Mouse (Mus musculus): ENCODE measurements around the gene Sfmbt2. TPM values are rescaled to one million over a fixed set of nuclear protein-coding genes. Genes with fewer than 3 reads are reported as not detected.

Sfmbt2 gene
- polyA plus RNA-seq, 1 experiment from 2014 or later, result 2.2 TPM

GRCm38 (mm10) chr2:10565491-10565890 lies 195.2 kb downstream of the Sfmbt2 start:
- Histone ChIP-seq H3K9me3 (replicated peaks; ENCODE audit: control insufficient read depth, low read length) (no peaks in the 10 kb centered on the region), H3K4me3 (replicated peaks; ENCODE audit: low read length) (no peak overlapping the region), H3K27ac (ENCODE audit: low read length) (no peak overlapping the region), H3K9ac (ENCODE audit: low read length) (no peak overlapping the region), H3K27me3 (ENCODE audit: control insufficient read depth, insufficient read depth, low read length) (no peaks in the 10 kb centered on the region), H3K4me2 (ENCODE audit: low read depth, low read length) (no peak overlapping the region), H3K36me3 (ENCODE audit: control insufficient read depth, insufficient read depth, low read length) (no peaks in the 10 kb centered on the region), H3K4me1 (ENCODE audit: control insufficient read depth, insufficient read depth, low read length) (no peaks in the 10 kb centered on the region)
- ATAC-seq (ENCODE audit: insufficient read depth, low FRiP score), result no peak
- 80% methylated on average over 3 of the region's 3 CpGs for WGBS

DNA sequence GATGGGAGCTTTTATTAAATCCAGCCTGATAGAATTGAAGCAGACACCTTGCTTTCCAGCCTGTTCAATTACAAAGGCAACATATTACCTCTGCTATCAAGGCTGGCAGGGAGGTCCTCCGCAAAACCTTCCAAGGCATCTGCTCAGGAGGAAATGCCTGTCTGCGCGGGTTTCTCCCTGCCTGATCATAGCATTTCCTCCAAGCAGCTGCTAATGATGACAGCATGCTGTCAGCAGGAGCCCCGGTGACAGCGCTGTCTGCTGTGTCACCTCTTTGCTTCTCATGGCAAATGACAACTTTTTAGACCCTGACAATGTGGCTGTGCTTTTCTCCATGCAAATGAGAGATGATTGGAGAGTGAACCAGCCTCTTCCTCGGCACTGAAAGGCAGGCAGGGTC lies 199.1 kb downstream of the Sfmbt2 start:
- H3K27ac ChIP-seq (ENCODE audit: low read length), result no peak overlapping the region
- no peaks in the 10 kb centered on the region for H3K4me1 ChIP-seq (ENCODE audit: control insufficient read depth, insufficient read depth, low read length)
- no peak overlapping the region for H3K4me3 ChIP-seq (replicated peaks; ENCODE audit: low read length)
- 51% methylated on average over 6 of the region's 6 CpGs for WGBS
- no peaks in the 10 kb centered on the region for H3K9me3 ChIP-seq (replicated peaks; ENCODE audit: control insufficient read depth, low read length)
- ATAC-seq (ENCODE audit: insufficient read depth, low FRiP score), result no peak
- no peak overlapping the region for H3K9ac ChIP-seq (ENCODE audit: low read length)
- H3K4me2 ChIP-seq (ENCODE audit: low read depth, low read length), result no peak overlapping the region
- no peaks in the 10 kb centered on the region for H3K36me3 ChIP-seq (ENCODE audit: control insufficient read depth, insufficient read depth, low read length)
- H3K27me3 ChIP-seq (ENCODE audit: control insufficient read depth, insufficient read depth, low read length), result no peaks in the 10 kb centered on the region

DNA sequence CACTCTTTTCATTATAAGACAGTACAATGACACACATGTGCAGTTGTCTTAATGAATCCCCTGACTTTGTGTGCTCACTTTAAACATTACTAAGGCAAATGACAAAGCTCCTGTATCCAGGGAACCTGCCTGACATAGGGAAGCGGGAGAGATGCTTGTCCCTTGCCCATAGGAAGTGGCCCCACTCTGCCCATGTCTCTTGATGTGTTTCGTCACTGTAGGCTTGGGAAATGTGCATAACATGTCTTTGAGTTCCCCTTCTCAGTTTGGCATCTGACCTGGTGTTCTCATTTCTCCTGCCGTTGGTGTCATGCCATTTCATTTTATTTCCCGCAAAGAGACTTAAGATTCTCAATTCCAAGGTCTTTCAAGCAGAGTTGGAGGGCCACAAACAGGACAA lies 202.0 kb downstream of the Sfmbt2 start:
- 85% methylated on average over 4 of the region's 4 CpGs for WGBS
- Histone ChIP-seq H3K4me3 (replicated peaks; ENCODE audit: low read length) (no peak overlapping the region), H3K27me3 (ENCODE audit: control insufficient read depth, insufficient read depth, low read length) (no peaks in the 10 kb centered on the region)

GRCm38 (mm10) chr2:10575962-10576740 lies 205.8 kb downstream of the Sfmbt2 start:
- no peak overlapping the region for H3K4me2 ChIP-seq (ENCODE audit: low read depth, low read length)
- H3K36me3 ChIP-seq (ENCODE audit: control insufficient read depth, insufficient read depth, low read length), result no peaks in the 10 kb centered on the region
- H3K27me3 ChIP-seq (ENCODE audit: control insufficient read depth, insufficient read depth, low read length), result no peaks in the 10 kb centered on the region
- 70% methylated on average over 3 of the region's 3 CpGs for WGBS
- H3K9me3 ChIP-seq (replicated peaks; ENCODE audit: control insufficient read depth, low read length), result no peaks in the 10 kb centered on the region
- no peak overlapping the region for H3K9ac ChIP-seq (ENCODE audit: low read length)
- H3K4me1 ChIP-seq (ENCODE audit: control insufficient read depth, insufficient read depth, low read length), result no peaks in the 10 kb centered on the region
- H3K4me3 ChIP-seq (replicated peaks; ENCODE audit: low read length), result no peak overlapping the region
- ATAC-seq (ENCODE audit: insufficient read depth, low FRiP score), result no peak
- H3K27ac ChIP-seq (ENCODE audit: low read length), result no peak overlapping the region

More for the DNA sequence above, 202.0 kb downstream of the Sfmbt2 start:
- Histone ChIP-seq H3K9me3 (replicated peaks; ENCODE audit: control insufficient read depth, low read length) (no peaks in the 10 kb centered on the region), H3K4me2 (ENCODE audit: low read depth, low read length) (no peak overlapping the region), H3K4me1 (ENCODE audit: control insufficient read depth, insufficient read depth, low read length) (no peaks in the 10 kb centered on the region), H3K27ac (ENCODE audit: low read length) (no peak overlapping the region), H3K9ac (ENCODE audit: low read length) (no peak overlapping the region), H3K36me3 (ENCODE audit: control insufficient read depth, insufficient read depth, low read length) (no peaks in the 10 kb centered on the region)
- no peak for ATAC-seq (ENCODE audit: insufficient read depth, low FRiP score)

DNA sequence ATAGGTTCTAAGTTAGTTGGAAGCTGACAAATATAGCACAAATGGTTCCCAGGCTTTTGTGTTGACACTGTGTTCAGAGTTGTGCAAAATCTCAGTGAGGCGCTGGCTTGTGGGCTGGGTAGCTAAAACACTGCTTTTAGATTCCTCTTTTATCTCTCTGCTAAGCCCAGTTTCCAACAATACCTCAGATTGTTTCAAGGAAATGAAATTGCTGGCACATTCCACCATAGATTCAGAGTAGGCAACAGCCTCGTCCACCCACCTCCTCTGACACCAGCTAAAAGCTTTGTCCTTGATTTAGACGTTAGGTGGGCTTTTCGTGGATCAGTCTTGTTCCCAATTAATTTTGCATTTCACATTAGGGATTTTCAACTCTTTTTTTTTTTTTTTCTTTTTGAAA lies 212.4 kb downstream of the Sfmbt2 start:
- Histone ChIP-seq H3K27me3 (ENCODE audit: control insufficient read depth, insufficient read depth, low read length) (no peaks in the 10 kb centered on the region), H3K27ac (ENCODE audit: low read length) (no peak overlapping the region), H3K4me1 (ENCODE audit: control insufficient read depth, insufficient read depth, low read length) (no peaks in the 10 kb centered on the region), H3K4me2 (ENCODE audit: low read depth, low read length) (no peak overlapping the region), H3K9ac (ENCODE audit: low read length) (no peak overlapping the region), H3K4me3 (replicated peaks; ENCODE audit: low read length) (no peak overlapping the region), H3K9me3 (replicated peaks; ENCODE audit: control insufficient read depth, low read length) (no peaks in the 10 kb centered on the region), H3K36me3 (ENCODE audit: control insufficient read depth, insufficient read depth, low read length) (no peaks in the 10 kb centered on the region)
- ATAC-seq (ENCODE audit: insufficient read depth, low FRiP score), result no peak
- WGBS, result 78% methylated on average over 4 of the region's 4 CpGs

GRCm38 (mm10) chr2:10583103-10583502 lies 212.8 kb downstream of the Sfmbt2 start:
- H3K4me2 ChIP-seq (ENCODE audit: low read depth, low read length), result no peak overlapping the region
- no peaks in the 10 kb centered on the region for H3K4me1 ChIP-seq (ENCODE audit: control insufficient read depth, insufficient read depth, low read length)
- no peak overlapping the region for H3K9ac ChIP-seq (ENCODE audit: low read length)
- WGBS, result 64% methylated on average over 5 of the region's 5 CpGs
- H3K4me3 ChIP-seq (replicated peaks; ENCODE audit: low read length), result no peak overlapping the region
- no peaks in the 10 kb centered on the region for H3K36me3 ChIP-seq (ENCODE audit: control insufficient read depth, insufficient read depth, low read length)
- no peaks in the 10 kb centered on the region for H3K27me3 ChIP-seq (ENCODE audit: control insufficient read depth, insufficient read depth, low read length)
- H3K9me3 ChIP-seq (replicated peaks; ENCODE audit: control insufficient read depth, low read length), result no peaks in the 10 kb centered on the region
- no peak for ATAC-seq (ENCODE audit: insufficient read depth, low FRiP score)
- no peak overlapping the region for H3K27ac ChIP-seq (ENCODE audit: low read length)

- whole genome bisulfite sequencing, result 70% methylated on average over 5 of the region's 5 CpGs
- no peaks in the 10 kb centered on the region for H3K4me1 ChIP-seq (ENCODE audit: control insufficient read depth, insufficient read depth, low read length)
- H3K9ac ChIP-seq (ENCODE audit: low read length), result no peak overlapping the region
- H3K4me3 ChIP-seq (replicated peaks; ENCODE audit: low read length), result no peak overlapping the region
- H3K4me2 ChIP-seq (ENCODE audit: low read depth, low read length), result no peak overlapping the region
- ATAC-seq (ENCODE audit: insufficient read depth, low FRiP score), result no peak
- no peaks in the 10 kb centered on the region for H3K27me3 ChIP-seq (ENCODE audit: control insufficient read depth, insufficient read depth, low read length)
- H3K36me3 ChIP-seq (ENCODE audit: control insufficient read depth, insufficient read depth, low read length), result no peaks in the 10 kb centered on the region
- no peak overlapping the region for H3K27ac ChIP-seq (ENCODE audit: low read length)
- H3K9me3 ChIP-seq (replicated peaks; ENCODE audit: control insufficient read depth, low read length), result no peaks in the 10 kb centered on the region
Observed at GRCm38 (mm10) chr2:10591310-10591709, 221.0 kb downstream of the Sfmbt2 start.

DNA sequence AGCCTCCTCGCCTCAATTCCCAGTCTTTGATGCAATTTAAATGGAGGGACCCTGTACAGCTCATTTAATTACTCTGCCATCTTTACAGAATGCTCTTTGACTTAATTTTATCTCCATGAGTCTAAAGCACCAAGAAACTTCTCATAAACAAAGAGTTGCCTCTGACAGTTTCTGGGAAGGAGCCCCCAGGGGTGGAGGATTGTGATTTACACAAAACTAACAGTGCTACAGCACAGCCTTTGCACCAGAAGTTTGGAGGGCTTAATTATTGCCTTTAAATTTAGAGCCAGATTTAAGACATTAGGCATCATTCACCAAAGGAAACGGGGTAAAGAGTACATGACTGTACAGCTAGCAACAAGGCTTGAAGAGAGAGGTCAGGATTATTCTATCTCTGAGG lies 245.2 kb downstream of the Sfmbt2 start:
- WGBS, result 69% methylated on average over 2 of the region's 2 CpGs
- Histone ChIP-seq H3K27me3 (ENCODE audit: control insufficient read depth, insufficient read depth, low read length) (no peaks in the 10 kb centered on the region), H3K9ac (ENCODE audit: low read length) (no peak overlapping the region), H3K9me3 (replicated peaks; ENCODE audit: control insufficient read depth, low read length) (no peaks in the 10 kb centered on the region), H3K4me1 (ENCODE audit: control insufficient read depth, insufficient read depth, low read length) (no peaks in the 10 kb centered on the region), H3K4me2 (ENCODE audit: low read depth, low read length) (no peak overlapping the region), H3K27ac (ENCODE audit: low read length) (no peak overlapping the region), H3K4me3 (replicated peaks; ENCODE audit: low read length) (no peak overlapping the region), H3K36me3 (ENCODE audit: control insufficient read depth, insufficient read depth, low read length) (no peaks in the 10 kb centered on the region)
- ATAC-seq (ENCODE audit: insufficient read depth, low FRiP score), result no peak
